Comparison of ENCODE assay signal across 32 mouse cellular contexts in the genomic region with DNA sequence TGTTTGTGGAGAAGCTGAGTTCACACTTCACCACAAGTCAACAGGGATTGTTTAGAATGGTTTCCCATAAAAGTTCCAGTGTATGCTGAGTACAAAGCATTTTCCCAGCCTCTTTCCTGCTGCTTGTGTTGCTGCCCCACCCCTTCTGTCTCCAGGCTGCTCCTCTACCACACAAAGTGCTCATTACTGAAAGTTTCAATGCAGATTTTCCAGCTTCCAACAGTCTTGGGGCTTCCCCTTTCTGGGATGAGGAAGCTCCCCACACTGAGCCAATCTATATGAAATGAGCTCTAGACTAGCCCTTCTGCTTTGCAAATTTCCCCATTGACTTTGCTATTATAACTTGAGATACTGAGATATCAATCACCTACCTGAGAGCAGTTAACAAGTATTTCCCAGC. TPM values are rescaled to one million over a fixed set of nuclear protein-coding genes. Genes with fewer than 3 reads are reported as not detected.
DNase-seq lines count a peak whose midpoint lies in the region; ATAC-seq and TF ChIP-seq lines count a peak whose summit lies in the region.
"Had no signal": no experiment of that assay in that cellular context is flagged by ENCODE, and none has a peak within 500 bp of the region (broad histone marks: within the 10 kb centered on the region; RNA-seq: fewer than 3 reads in every experiment).

No protein-coding gene starts in this region.

- no peak for TF ChIP-seq POLR2A in liver, adult 2 months (IDR thresholded peaks at IDR 0.05; ENCODE audit: extremely low read depth, insufficient read depth, low read length)
- no peak for TF ChIP-seq POLR2A in small intestine, adult 2 months (IDR thresholded peaks at IDR 0.05; ENCODE audit: low read depth, low read length)

- H3K4me3 ChIP-seq in liver, adult 2 months (ENCODE audit: insufficient read depth, low read depth, low read length), result no peak overlapping the region
- no peak overlapping the region for H3K4me3 ChIP-seq in small intestine, adult 2 months (ENCODE audit: low read depth, low read length)
- H3K4me3 ChIP-seq: forebrain, embryonic 15.5 days; heart, embryonic 12.5 days; heart, embryonic 15.5 days; hindbrain, embryonic 10.5 days; hindbrain, embryonic 13.5 days had no signal

- no peaks in the 10 kb centered on the region for H3K79me2 ChIP-seq in liver, adult 2 months (ENCODE audit: control insufficient read depth, insufficient read depth, low read length)

- no peaks in the 10 kb centered on the region for H3K36me3 ChIP-seq in liver, adult 2 months (ENCODE audit: control insufficient read depth, insufficient read depth, low read length)
- no peaks in the 10 kb centered on the region for H3K36me3 ChIP-seq in small intestine, adult 2 months (ENCODE audit: control insufficient read depth, insufficient read depth, low read length)
- H3K36me3 ChIP-seq: forebrain, embryonic 15.5 days; heart, embryonic 12.5 days; heart, embryonic 15.5 days; hindbrain, embryonic 10.5 days; hindbrain, embryonic 13.5 days had no signal

- no peak overlapping the region for H3K9ac ChIP-seq in liver, adult 2 months (ENCODE audit: low read depth, low read length)
- H3K9ac ChIP-seq: forebrain, embryonic 15.5 days; heart, embryonic 12.5 days; heart, embryonic 15.5 days; hindbrain, embryonic 13.5 days had no signal

- no peak for TF ChIP-seq CTCF in liver, adult 2 months (IDR thresholded peaks at IDR 0.05; ENCODE audit: low read depth, low read length)
- TF ChIP-seq CTCF in small intestine, adult 2 months (IDR thresholded peaks at IDR 0.05; ENCODE audit: extremely low read depth, insufficient read length, insufficient replicate concordance, low read depth, low read length), result no peak

- ATAC-seq in common myeloid progenitor, adult 5-6 weeks (replicated peaks; ENCODE audit: low read depth, poor library complexity, severe bottlenecking), result peak; percentile 45; the same call in 1 of the 2 replicates
- peak; percentile 79 for ATAC-seq in megakaryocyte, adult 5-6 weeks (ENCODE audit: poor library complexity, severe bottlenecking)
- ATAC-seq: activated CD4-positive, CD25-positive, alpha-beta regulatory T cell, adult 4 months; CD4-positive, CD25-positive, alpha-beta regulatory T cell, adult 4 months; forebrain, embryonic 15.5 days; hindbrain, embryonic 16.5 days had no signal

- no peaks in the 10 kb centered on the region; the same call in 1 of the 2 replicates for H3K4me1 ChIP-seq in liver, adult 2 months (ENCODE audit: control insufficient read depth, insufficient read depth, low read length)
- peaks cover 18% of the 10 kb centered on the region; the same call in 1 of the 2 replicates for H3K4me1 ChIP-seq in small intestine, adult 2 months (ENCODE audit: control insufficient read depth, insufficient read depth, insufficient read length, low read length)
- H3K4me1 ChIP-seq: forebrain, embryonic 15.5 days; heart, embryonic 12.5 days; heart, embryonic 15.5 days; hindbrain, embryonic 10.5 days; hindbrain, embryonic 13.5 days had no signal

- DNase-seq in liver, adult 2 months (ENCODE audit: extremely low read depth, low read depth, low spot score), result peak; percentile 3
- DNase-seq in liver, result no peak
- no peak for DNase-seq in cerebellum, adult 9-10 months
- no peak for DNase-seq in spleen, postnatal 10 days (ENCODE audit: low spot score in 2 of 2)
- DNase-seq in layer of hippocampus, postnatal 10 days (ENCODE audit: low spot score in 2 of 2), result no peak
- DNase-seq: adrenal gland, adult 8-10 months; adrenal gland, postnatal 25 days; cerebellum, adult 18-20 months; cerebellum, adult 9-11 months; cerebellum, postnatal 36 days; gastrocnemius, postnatal 10 days; heart, adult 18-20 months; heart, postnatal 10 days; heart, postnatal 36 days had no signal

- no peak overlapping the region for H3K27ac ChIP-seq in liver, adult 2 months (replicated peaks; ENCODE audit: insufficient read depth, low read depth, low read length)
- peak overlapping the region; percentile 16; the same call in 1 of the 2 replicates for H3K27ac ChIP-seq in small intestine, adult 2 months (ENCODE audit: insufficient read depth, low read depth, low read length)
- H3K27ac ChIP-seq: forebrain, embryonic 15.5 days; heart, embryonic 15.5 days; hindbrain, embryonic 10.5 days; hindbrain, embryonic 13.5 days had no signal

- no peaks in the 10 kb centered on the region for H3K27me3 ChIP-seq in liver, adult 2 months (ENCODE audit: control insufficient read depth, insufficient read depth, low read length)
- H3K27me3 ChIP-seq in small intestine, adult 2 months (ENCODE audit: control insufficient read depth, insufficient read depth, low read length), result no peaks in the 10 kb centered on the region
- H3K27me3 ChIP-seq: forebrain, embryonic 15.5 days; heart, embryonic 12.5 days; heart, embryonic 15.5 days; hindbrain, embryonic 13.5 days had no signal

RNA-seq across cellular contexts. Expression of a gene that starts 4.0 kb away (rescaled TPM):
- not detected in 2 replicates for total RNA-seq in liver, adult 2 months (2014; rRNA removed)
- not detected in 2 replicates for polyA plus RNA-seq in liver, adult 2 months (2012; rRNA removed)
- not detected in 2 replicates for total RNA-seq in common myeloid progenitor, adult 5-6 weeks (2017)
- total RNA-seq in megakaryocyte, adult 5-6 weeks (2015), result 7.5 and 8.9 TPM in 2 replicates
- 0.92 and 4.3 TPM in 2 replicates for total RNA-seq in megakaryocyte, adult 5-6 weeks (2017)
- not detected in 2 replicates for polyA plus RNA-seq in small intestine, adult 2 months (2012; rRNA removed)
- total RNA-seq in layer of hippocampus, postnatal 10 days (2021), result not detected
- total RNA-seq: adrenal gland, adult 8-10 months; adrenal gland, postnatal 25 days; ES-E14; gastrocnemius, adult 18-20 months; gastrocnemius, postnatal 10 days; gastrocnemius, postnatal 4 days; heart, adult 18-20 months; heart, postnatal 10 days; heart, postnatal 36 days had no signal
- polyA plus RNA-seq: activated CD4-positive, CD25-positive, alpha-beta regulatory T cell, adult 4 months; C2C12; CD4-positive, CD25-positive, alpha-beta regulatory T cell, adult 4 months; embryonic facial prominence, embryonic 11.5 days; embryonic facial prominence, embryonic 14.5 days; forebrain, embryonic 11.5 days; forebrain, embryonic 15.5 days; heart, embryonic 12.5 days; heart, embryonic 15.5 days; hindbrain, embryonic 10.5 days; hindbrain, embryonic 13.5 days; hindbrain, embryonic 16.5 days had no signal

RNA-seq across cellular contexts. Expression of a gene that starts 19.5 kb away (rescaled TPM):
- total RNA-seq in liver, adult 2 months (2014; rRNA removed), result 7.4 and 28.5 TPM in 2 replicates
- polyA plus RNA-seq in liver, adult 2 months (2012; rRNA removed), result 0.09 TPM in 2 replicates
- not detected in 2 replicates for total RNA-seq in common myeloid progenitor, adult 5-6 weeks (2017)
- total RNA-seq in megakaryocyte, adult 5-6 weeks (2015), result not detected in 2 replicates
- total RNA-seq in megakaryocyte, adult 5-6 weeks (2017), result not detected in 2 replicates
- 47.1 and 6,983 TPM in 2 replicates for polyA plus RNA-seq in small intestine, adult 2 months (2012; rRNA removed)
- total RNA-seq in layer of hippocampus, postnatal 10 days (2021), result 1 to 10 TPM in 1 of 2 experiments, under 1 TPM in 1; 0.91 to 1.2 TPM
- total RNA-seq: adrenal gland, postnatal 25 days; ES-E14; gastrocnemius, postnatal 10 days; gastrocnemius, postnatal 4 days had no signal
- polyA plus RNA-seq: activated CD4-positive, CD25-positive, alpha-beta regulatory T cell, adult 4 months; C2C12; CD4-positive, CD25-positive, alpha-beta regulatory T cell, adult 4 months; embryonic facial prominence, embryonic 11.5 days; forebrain, embryonic 11.5 days; heart, embryonic 12.5 days; hindbrain, embryonic 10.5 days; hindbrain, embryonic 13.5 days had no signal

RNA-seq across cellular contexts. Expression of a gene that starts 32.9 kb away (rescaled TPM):
- total RNA-seq in liver, adult 2 months (2014; rRNA removed), result not detected in 2 replicates
- not detected in 2 replicates for polyA plus RNA-seq in liver, adult 2 months (2012; rRNA removed)
- total RNA-seq in common myeloid progenitor, adult 5-6 weeks (2017), result not detected in 2 replicates
- not detected in 2 replicates for total RNA-seq in megakaryocyte, adult 5-6 weeks (2015)
- not detected in 2 replicates for total RNA-seq in megakaryocyte, adult 5-6 weeks (2017)
- not detected in 2 replicates for polyA plus RNA-seq in small intestine, adult 2 months (2012; rRNA removed)
- not detected for total RNA-seq in layer of hippocampus, postnatal 10 days (2021)
- total RNA-seq: adrenal gland, adult 8-10 months; adrenal gland, postnatal 25 days; ES-E14; gastrocnemius, adult 18-20 months; gastrocnemius, postnatal 4 days; heart, adult 18-20 months; heart, postnatal 10 days; heart, postnatal 36 days had no signal
- polyA plus RNA-seq: activated CD4-positive, CD25-positive, alpha-beta regulatory T cell, adult 4 months; CD4-positive, CD25-positive, alpha-beta regulatory T cell, adult 4 months; embryonic facial prominence, embryonic 11.5 days; embryonic facial prominence, embryonic 14.5 days; forebrain, embryonic 11.5 days; forebrain, embryonic 15.5 days; heart, embryonic 12.5 days; heart, embryonic 15.5 days; hindbrain, embryonic 10.5 days; hindbrain, embryonic 13.5 days; hindbrain, embryonic 16.5 days had no signal

RNA-seq across cellular contexts. Expression of a gene that starts 37.1 kb away (rescaled TPM):
- not detected in 2 replicates for total RNA-seq in liver, adult 2 months (2014; rRNA removed)
- polyA plus RNA-seq in liver, adult 2 months (2012; rRNA removed), result not detected in 2 replicates
- not detected in 2 replicates for total RNA-seq in common myeloid progenitor, adult 5-6 weeks (2017)
- total RNA-seq in megakaryocyte, adult 5-6 weeks (2015), result not detected in 2 replicates
- not detected in 2 replicates for total RNA-seq in megakaryocyte, adult 5-6 weeks (2017)
- polyA plus RNA-seq in small intestine, adult 2 months (2012; rRNA removed), result not detected in 2 replicates
- not detected for total RNA-seq in layer of hippocampus, postnatal 10 days (2021)
- total RNA-seq: adrenal gland, adult 8-10 months; adrenal gland, postnatal 25 days; ES-E14; gastrocnemius, adult 18-20 months; gastrocnemius, postnatal 10 days; gastrocnemius, postnatal 4 days; heart, adult 18-20 months; heart, postnatal 10 days; heart, postnatal 36 days had no signal
- polyA plus RNA-seq: activated CD4-positive, CD25-positive, alpha-beta regulatory T cell, adult 4 months; C2C12; CD4-positive, CD25-positive, alpha-beta regulatory T cell, adult 4 months; embryonic facial prominence, embryonic 11.5 days; embryonic facial prominence, embryonic 14.5 days; forebrain, embryonic 11.5 days; forebrain, embryonic 15.5 days; heart, embryonic 12.5 days; heart, embryonic 15.5 days; hindbrain, embryonic 10.5 days; hindbrain, embryonic 13.5 days; hindbrain, embryonic 16.5 days had no signal

RNA-seq across cellular contexts. Expression of a gene that starts 42.4 kb away (rescaled TPM):
- total RNA-seq in liver, adult 2 months (2014; rRNA removed), result 1.1 and 1.2 TPM in 2 replicates
- 0.57 and 1.0 TPM in 2 replicates for polyA plus RNA-seq in liver, adult 2 months (2012; rRNA removed)
- 49.7 and 62.1 TPM in 2 replicates for total RNA-seq in common myeloid progenitor, adult 5-6 weeks (2017)
- total RNA-seq in megakaryocyte, adult 5-6 weeks (2015), result 288 and 294 TPM in 2 replicates
- 303 and 351 TPM in 2 replicates for total RNA-seq in megakaryocyte, adult 5-6 weeks (2017)
- polyA plus RNA-seq in small intestine, adult 2 months (2012; rRNA removed), result 9.7 and 15.0 TPM in 2 replicates
- total RNA-seq in layer of hippocampus, postnatal 10 days (2021), result under 1 TPM; 0.31 to 0.34 TPM
- total RNA-seq: ES-E14 had no signal
- polyA plus RNA-seq: C2C12; embryonic facial prominence, embryonic 11.5 days; forebrain, embryonic 11.5 days; hindbrain, embryonic 10.5 days had no signal
